Mouse (Mus musculus): ENCODE data around the gene Plk4. TPM values are rescaled to one million over a fixed set of nuclear protein-coding genes. Genes with fewer than 3 reads are reported as not detected.

Plk4 gene
- 16.1 TPM for polyA plus RNA-seq (2015; fragmentation: Illumina TruSeq; extraction: RNeasy Lipid Tissue Mini Kit (QIAGEN cat#74804); ENCODE audit: insufficient read depth, low replicate concordance)

DNA sequence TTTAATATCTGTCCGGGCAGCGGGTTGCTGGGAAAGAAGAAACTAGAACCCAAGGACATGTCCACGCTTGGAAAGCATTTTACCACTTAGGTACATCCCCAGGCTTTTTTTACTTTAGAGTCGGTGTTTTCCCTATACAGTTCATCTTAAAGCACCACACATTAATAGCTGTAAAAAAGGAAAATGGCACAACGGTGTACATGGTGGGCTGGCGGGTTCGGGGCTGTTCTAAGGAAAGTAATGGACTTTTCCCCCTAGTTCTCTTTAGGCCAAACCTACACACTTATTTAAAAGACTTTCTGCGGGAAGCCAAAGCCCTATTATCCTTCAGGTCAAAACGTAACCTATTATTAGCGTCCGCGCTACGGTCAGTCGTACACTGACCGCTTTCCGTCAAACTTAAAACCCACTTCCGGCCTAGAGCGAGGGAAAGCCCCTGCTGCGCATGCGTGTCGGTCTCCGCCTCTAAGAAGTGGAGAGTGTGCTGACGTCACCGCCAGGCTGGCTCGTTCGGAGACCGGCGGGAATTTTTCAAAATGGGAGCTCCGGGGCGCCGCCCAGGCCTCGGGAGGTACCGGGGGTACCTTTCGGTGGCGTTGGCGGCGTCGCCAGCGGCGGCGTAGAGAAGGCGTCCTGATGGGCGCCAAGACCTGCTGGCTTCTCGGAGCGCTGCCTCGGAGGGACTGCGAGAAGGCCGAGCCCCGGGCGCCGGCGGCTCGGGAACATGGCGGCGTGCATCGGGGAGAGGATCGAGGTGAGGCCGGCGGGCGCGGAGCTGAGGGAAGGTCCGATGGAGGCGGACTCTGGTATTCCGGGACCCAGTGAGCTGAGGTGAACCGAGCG is at the start of gene Plk4:
Plk4 (plus strand) TSS at position 490 of the 843 bp plus-strand sequence.

DNA sequence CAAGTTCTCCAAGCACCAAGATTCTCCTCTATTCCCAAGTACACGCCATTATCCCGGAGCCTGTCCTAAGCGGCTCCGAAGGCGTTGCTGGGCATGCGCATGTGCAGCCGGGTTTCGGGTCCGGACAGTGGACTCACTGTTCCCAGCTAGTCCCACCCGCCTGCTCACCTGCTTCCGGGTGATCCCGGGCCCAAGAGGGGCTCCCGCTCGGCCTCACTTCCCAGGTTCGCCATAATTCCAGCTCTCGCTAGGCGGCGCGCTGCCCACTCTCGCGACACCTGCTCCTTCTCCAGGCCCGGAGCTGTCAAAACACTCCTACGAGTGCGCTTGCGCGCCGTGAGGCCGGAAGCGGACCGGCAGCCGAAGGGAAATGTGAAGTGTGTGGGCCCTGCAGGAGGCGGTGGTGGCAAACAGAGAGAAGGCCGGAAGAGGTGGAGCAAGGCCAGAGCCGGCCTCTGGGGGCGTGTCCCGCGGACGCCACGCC is 46.7 kb downstream of the Plk4 start, which contains the start of gene Mfsd8:
Mfsd8 (minus strand) TSS at position 414 of the 484 bp plus-strand sequence.

DNA sequence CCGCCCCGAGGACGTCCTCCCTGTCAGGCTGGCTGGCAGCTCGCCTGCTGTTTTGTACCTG is 47.0 kb downstream of the Plk4 start, which contains the start of gene Abhd18:
Abhd18 (plus strand) TSS at position 14 of the 61 bp plus-strand sequence.

Other genes with a start within 250 kb of the Plk4 start
- gene Slc25a31, start 91.2 kb upstream of the Plk4 start, polyA plus RNA-seq (2015; fragmentation: Illumina TruSeq; extraction: RNeasy Lipid Tissue Mini Kit (QIAGEN cat#74804); ENCODE audit: insufficient read depth, low replicate concordance), result 0.11 TPM
- gene Hspa4l, start 55.5 kb upstream of the Plk4 start, polyA plus RNA-seq (2015; fragmentation: Illumina TruSeq; extraction: RNeasy Lipid Tissue Mini Kit (QIAGEN cat#74804); ENCODE audit: insufficient read depth, low replicate concordance), result 29.6 TPM
- 19.2 TPM for gene Mfsd8, start 46.9 kb downstream of the Plk4 start, polyA plus RNA-seq (2015; fragmentation: Illumina TruSeq; extraction: RNeasy Lipid Tissue Mini Kit (QIAGEN cat#74804); ENCODE audit: insufficient read depth, low replicate concordance)
- gene Abhd18, start 47.0 kb downstream of the Plk4 start, polyA plus RNA-seq (2015; fragmentation: Illumina TruSeq; extraction: RNeasy Lipid Tissue Mini Kit (QIAGEN cat#74804); ENCODE audit: insufficient read depth, low replicate concordance), result 10.6 TPM
- gene 1700034I23Rik, start 102.5 kb downstream of the Plk4 start, polyA plus RNA-seq (2015; fragmentation: Illumina TruSeq; extraction: RNeasy Lipid Tissue Mini Kit (QIAGEN cat#74804); ENCODE audit: insufficient read depth, low replicate concordance), result 0.12 TPM
- 28.1 TPM for gene Larp1b, start 149.8 kb downstream of the Plk4 start, polyA plus RNA-seq (2015; fragmentation: Illumina TruSeq; extraction: RNeasy Lipid Tissue Mini Kit (QIAGEN cat#74804); ENCODE audit: insufficient read depth, low replicate concordance)